Mouse (Mus musculus): Measurements from ENCODE around the gene Epb41l1.

GRCm38 (mm10) chr2:156415674-156416073 lies 5.0 kb upstream of the Epb41l1 start:
- TF ChIP-seq CTCF (IDR thresholded peaks at IDR 0.05) (no peak), POLR2A (IDR thresholded peaks at IDR 0.05; ENCODE audit: insufficient read depth, low read depth, low read length) (no peak)

Data from heart, adult 2 months (tissue).